Mouse (Mus musculus) C2C12 (cell line): Measurements from ENCODE around the gene Chrnb4. TPM values are rescaled to one million over a fixed set of nuclear protein-coding genes. Genes with fewer than 3 reads are reported as not detected.

ENCODE experiments used
- H3K27me3 ChIP-seq: one replicate; pipeline ENCODE4 v1.6.1; 2011; ENCODE audit not compliant: control insufficient read depth, insufficient read depth, insufficient read length
- H3K36me3 ChIP-seq: one replicate; pipeline ENCODE4 v1.6.1; 2011; ENCODE audit not compliant: control insufficient read depth, insufficient read depth
- H3K4me3 ChIP-seq: one replicate; pipeline ENCODE4 v1.5.1; 2011; ENCODE audit warnings: mild to moderate bottlenecking, control low read depth; ENCODE audit not compliant: poor library complexity, insufficient read depth, severe bottlenecking
- H3K79me2 ChIP-seq: one replicate; pipeline ENCODE4 v1.6.1; 2011; ENCODE audit not compliant: control insufficient read depth, insufficient read depth
- H3K79me3 ChIP-seq: one replicate; pipeline ENCODE4 v1.6.1; 2011; ENCODE audit warnings: low read depth, control low read depth
- H3ac ChIP-seq: one replicate; pipeline ENCODE3; 2011; ENCODE audit warnings: low read depth; ENCODE audit not compliant: control insufficient read depth, insufficient read length
- CEBPB ChIP-seq: IDR thresholded peaks from one replicate; pipeline ENCODE4 v1.6.1; 2011; ENCODE audit warnings: low read depth, mild to moderate bottlenecking, control low read depth, moderate library complexity
- CTCF ChIP-seq: IDR thresholded peaks from one replicate; pipeline ENCODE4 v1.5.1; 2011; ENCODE audit not compliant: control insufficient read depth, insufficient read depth, insufficient read length
- FOSL1 ChIP-seq: IDR thresholded peaks from one replicate; pipeline ENCODE4 v1.8.0; 2011; ENCODE audit warnings: mild to moderate bottlenecking, low read length; ENCODE audit not compliant: poor library complexity, insufficient read depth, severe bottlenecking
- MAX ChIP-seq: IDR thresholded peaks from one replicate; pipeline ENCODE4 v1.6.1; 2011; ENCODE audit warnings: mild to moderate bottlenecking, control low read depth
- MYOD1 ChIP-seq: IDR thresholded peaks from one replicate; pipeline ENCODE4 v1.6.1; 2011; ENCODE audit warnings: low read depth; ENCODE audit not compliant: control insufficient read depth, insufficient read length
- MYOG ChIP-seq: IDR thresholded peaks from one replicate; pipeline ENCODE4 v1.6.1; 2011; ENCODE audit not compliant: control insufficient read depth, insufficient read length; ENCODE audit errors: extremely low read depth
- USF1 ChIP-seq: IDR thresholded peaks from one replicate; pipeline ENCODE4 v1.6.1; 2011; ENCODE audit warnings: low read depth, mild to moderate bottlenecking, control low read depth, moderate library complexity
- long read RNA-seq, 2 experiments: library from polyadenylated mRNA; unstranded; transcript quantifications; one replicate each; pipeline ENCODE4 v2.0.0; 2019 to 2020
- polyA plus RNA-seq: library from polyadenylated mRNA; unstranded; fragments of >200 nt; fragmentation: generic; extraction: Trizol; gene quantifications from one replicate; pipeline ENCODE4 v1.2.1, GENCODE M21; 2012; ENCODE audit warnings: missing spikeins

The Chrnb4 gene
- polyA plus RNA-seq: 0.01 TPM
- long read RNA-seq, experiment 1: 0 reads
- long read RNA-seq, experiment 2: 0 reads

DNA sequence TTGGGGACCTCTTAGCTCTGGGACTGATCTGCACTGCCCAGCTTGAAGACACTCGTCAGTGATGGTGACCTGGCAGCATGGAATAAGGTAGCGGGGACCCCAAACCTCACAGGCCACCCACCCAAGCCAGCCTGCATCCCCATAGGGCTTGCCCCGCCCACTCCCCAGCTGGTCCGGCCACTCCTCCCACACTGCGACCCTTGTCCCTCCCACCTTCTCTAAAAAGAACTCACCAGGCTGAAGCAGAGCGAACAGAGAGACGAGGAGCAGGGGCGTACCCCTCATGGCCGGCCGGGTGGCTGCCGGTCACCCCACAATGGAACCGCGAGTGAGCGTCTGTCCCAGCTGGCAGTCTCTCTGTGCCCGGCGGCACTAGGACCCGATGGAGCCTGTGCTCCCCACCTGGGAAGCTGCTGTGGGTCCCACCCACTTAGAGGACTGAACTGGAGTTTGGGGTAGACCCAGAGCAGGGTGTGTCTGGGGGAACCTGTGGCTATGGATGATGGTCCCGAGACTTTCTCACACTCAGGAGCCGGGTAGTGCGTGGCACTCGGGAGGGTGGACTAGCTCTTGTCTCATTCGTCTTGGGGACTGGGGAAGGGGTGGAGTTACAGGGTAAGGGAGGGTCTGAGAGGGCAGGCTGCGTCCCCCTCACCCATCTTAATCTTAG lies at the start of gene Chrnb4:
Gene Chrnb4, minus strand, starts transcription at position 569 of the 670 bp plus-strand sequence.
- Histone ChIP-seq H3K79me2 (no peaks in the 10 kb centered on the region), H3K27me3 (peaks cover 45% of the 10 kb centered on the region), H3K4me3 (no peak within 1 kb of the TSS), H3K79me3 (no peaks in the 10 kb centered on the region), H3ac (no peak within 1 kb of the TSS), H3K36me3 (no peaks in the 10 kb centered on the region)
- TF ChIP-seq USF1: no peak
- TF ChIP-seq MAX: no peak
- no peak for TF ChIP-seq FOSL1
- no peak for TF ChIP-seq MYOD1
- TF ChIP-seq CTCF: no peak
- TF ChIP-seq MYOG: no peak
- TF ChIP-seq CEBPB: no peak

DNA sequence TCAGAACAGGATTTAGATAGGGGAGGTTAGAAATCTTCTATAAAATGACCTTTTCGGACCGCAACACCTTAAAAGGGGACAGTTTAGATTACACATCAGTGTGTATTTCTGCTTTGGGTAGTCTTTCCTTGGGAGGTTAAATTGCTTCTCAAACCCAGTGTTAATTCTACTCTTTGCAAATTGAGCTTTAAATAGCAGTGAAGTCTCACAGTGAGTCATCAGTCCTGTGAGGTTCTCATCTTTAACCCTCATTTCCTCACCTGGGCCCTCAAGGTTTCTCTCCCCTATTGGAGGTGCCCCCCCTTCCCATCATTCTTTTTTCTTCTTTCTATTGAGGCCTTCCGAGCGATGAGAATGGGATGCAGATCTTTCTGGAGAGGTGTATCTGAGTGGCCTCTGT lies 48.3 kb upstream of the Chrnb4 start:
- H3K79me2 ChIP-seq: no peaks in the 10 kb centered on the region
- no peaks in the 10 kb centered on the region for H3K36me3 ChIP-seq
- H3K27me3 ChIP-seq: peaks cover 4% of the 10 kb centered on the region
- H3ac ChIP-seq: no peak overlapping the region
- no peak overlapping the region for H3K4me3 ChIP-seq
- H3K79me3 ChIP-seq: no peaks in the 10 kb centered on the region
- no peak for TF ChIP-seq MAX
- TF ChIP-seq MYOG: no peak
- no peak for TF ChIP-seq FOSL1
- TF ChIP-seq CTCF: no peak
- TF ChIP-seq CEBPB: no peak
- TF ChIP-seq USF1: no peak
- TF ChIP-seq MYOD1: no peak

DNA sequence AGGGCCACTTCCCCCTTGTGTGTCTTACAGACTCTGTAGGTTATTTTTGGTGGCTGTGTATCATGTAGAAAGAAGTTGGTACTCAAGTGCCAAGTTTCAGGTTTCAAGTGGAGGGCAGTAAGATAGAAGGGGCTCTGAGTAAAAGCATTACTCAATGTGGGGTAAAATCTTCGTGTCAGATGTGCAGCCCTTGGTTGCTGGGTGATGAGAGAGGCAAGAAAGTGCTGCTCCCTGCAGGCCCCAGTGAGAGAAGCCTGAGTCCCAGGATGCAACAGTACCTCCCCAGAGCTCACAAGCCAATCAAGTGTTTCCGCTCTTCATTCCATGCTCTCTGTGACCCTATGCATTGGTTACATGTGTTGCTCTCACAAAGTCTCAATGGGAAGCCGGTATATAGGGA lies 47.5 kb upstream of the Chrnb4 start:
- TF ChIP-seq FOSL1 (no peak), CEBPB (no peak), CTCF (no peak), MAX (no peak), USF1 (no peak), MYOG (no peak), MYOD1 (no peak)
- Histone ChIP-seq H3K4me3 (no peak overlapping the region), H3ac (no peak overlapping the region), H3K79me2 (no peaks in the 10 kb centered on the region), H3K27me3 (peaks cover 4% of the 10 kb centered on the region), H3K36me3 (no peaks in the 10 kb centered on the region), H3K79me3 (no peaks in the 10 kb centered on the region)

DNA sequence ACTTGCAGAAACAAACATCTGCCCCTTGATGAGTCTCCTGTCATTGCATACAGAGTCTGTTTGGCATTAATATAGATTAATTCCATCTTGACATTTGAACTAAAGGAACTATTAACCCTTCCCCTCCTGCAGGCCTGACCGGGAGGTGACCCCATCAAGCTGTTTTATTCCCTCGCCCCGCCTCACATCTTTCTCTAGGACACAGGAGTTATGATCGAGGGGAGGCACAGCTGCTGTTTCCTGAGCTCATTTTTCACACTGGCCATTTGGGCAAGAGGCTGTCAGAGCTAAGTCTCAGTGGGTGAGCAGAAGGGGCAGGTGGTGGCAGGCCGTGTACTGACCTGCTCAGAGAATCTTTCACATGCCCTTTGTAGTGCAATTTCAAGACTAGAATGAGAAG lies 41.6 kb upstream of the Chrnb4 start:
- Histone ChIP-seq H3K36me3 (no peaks in the 10 kb centered on the region), H3K79me3 (no peaks in the 10 kb centered on the region), H3K79me2 (no peaks in the 10 kb centered on the region), H3K4me3 (no peak overlapping the region), H3ac (no peak overlapping the region), H3K27me3 (no peaks in the 10 kb centered on the region)
- no peak for TF ChIP-seq MYOD1
- no peak for TF ChIP-seq CTCF
- TF ChIP-seq CEBPB: no peak
- TF ChIP-seq MAX: no peak
- TF ChIP-seq FOSL1: no peak
- TF ChIP-seq MYOG: no peak
- no peak for TF ChIP-seq USF1

DNA sequence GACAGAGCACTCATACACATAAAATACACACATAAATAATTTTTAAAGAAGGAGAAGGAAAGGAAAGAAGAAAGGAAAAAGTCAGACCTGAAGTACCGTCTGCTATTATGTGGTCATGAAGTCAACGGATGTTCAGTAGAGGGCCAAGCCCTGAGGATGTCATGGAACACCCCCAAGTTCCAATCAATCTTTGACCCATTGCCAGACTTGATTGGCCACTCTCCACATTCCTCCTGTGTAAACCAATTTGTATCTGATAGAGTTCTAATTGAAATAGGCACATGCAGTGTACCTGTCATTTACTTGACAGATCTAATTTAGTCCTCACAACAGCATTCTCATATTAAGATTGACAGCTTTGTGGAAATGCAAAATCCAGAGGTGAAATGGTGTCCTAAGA lies 40.6 kb upstream of the Chrnb4 start:
- H3ac ChIP-seq: no peak overlapping the region
- H3K79me2 ChIP-seq: no peaks in the 10 kb centered on the region
- peaks cover 4% of the 10 kb centered on the region for H3K27me3 ChIP-seq
- H3K79me3 ChIP-seq: no peaks in the 10 kb centered on the region
- no peaks in the 10 kb centered on the region for H3K36me3 ChIP-seq
- no peak overlapping the region for H3K4me3 ChIP-seq
- TF ChIP-seq USF1 (no peak), FOSL1 (no peak), MYOG (no peak), CTCF (no peak)

DNA sequence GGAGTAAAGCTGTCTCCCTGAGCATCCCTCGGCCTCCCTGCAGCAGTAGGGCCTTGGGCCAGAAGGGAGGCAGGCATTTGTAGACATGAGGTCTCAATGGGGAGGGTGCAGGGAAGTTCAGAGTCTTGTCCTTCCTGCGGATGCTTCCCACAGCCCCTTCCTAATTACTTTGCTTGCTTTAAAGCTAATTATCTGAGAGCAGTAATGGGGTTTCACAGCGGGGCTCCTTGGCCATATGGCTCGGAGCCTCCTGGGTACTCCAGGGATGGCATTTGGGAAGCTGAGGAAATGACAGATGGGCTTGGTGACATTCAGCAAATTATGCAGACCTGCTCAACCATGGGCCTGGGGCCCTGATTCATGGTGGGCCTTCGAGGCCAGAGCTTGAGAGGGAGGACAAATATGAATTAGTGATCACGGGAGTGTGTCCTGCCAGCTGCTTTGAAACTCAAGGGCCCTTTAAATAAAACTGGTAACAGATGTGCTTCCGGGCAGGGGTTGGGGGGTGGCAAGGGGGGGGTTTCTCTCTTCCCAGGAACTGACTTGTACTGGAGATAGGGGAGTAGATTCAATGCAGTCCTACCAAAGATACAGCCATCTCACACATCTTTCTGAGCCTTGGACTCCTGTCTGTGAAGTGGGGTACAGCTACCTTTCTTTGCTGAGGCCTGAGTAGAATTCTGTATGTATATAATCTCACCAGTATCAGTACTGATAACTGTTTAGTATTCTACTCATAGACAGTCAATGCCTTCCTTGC lies 34.8 kb upstream of the Chrnb4 start:
- Histone ChIP-seq H3K27me3 (peaks cover 19% of the 10 kb centered on the region), H3ac (no peak overlapping the region), H3K36me3 (no peaks in the 10 kb centered on the region), H3K79me3 (no peaks in the 10 kb centered on the region), H3K4me3 (no peak overlapping the region), H3K79me2 (no peaks in the 10 kb centered on the region)
- TF ChIP-seq FOSL1 (no peak), MYOG (no peak), USF1 (no peak), MYOD1 (no peak), CEBPB (no peak), CTCF (no peak), MAX (no peak)
